8 mouse cellular contexts compared by ENCODE assay signal in the genomic region with DNA sequence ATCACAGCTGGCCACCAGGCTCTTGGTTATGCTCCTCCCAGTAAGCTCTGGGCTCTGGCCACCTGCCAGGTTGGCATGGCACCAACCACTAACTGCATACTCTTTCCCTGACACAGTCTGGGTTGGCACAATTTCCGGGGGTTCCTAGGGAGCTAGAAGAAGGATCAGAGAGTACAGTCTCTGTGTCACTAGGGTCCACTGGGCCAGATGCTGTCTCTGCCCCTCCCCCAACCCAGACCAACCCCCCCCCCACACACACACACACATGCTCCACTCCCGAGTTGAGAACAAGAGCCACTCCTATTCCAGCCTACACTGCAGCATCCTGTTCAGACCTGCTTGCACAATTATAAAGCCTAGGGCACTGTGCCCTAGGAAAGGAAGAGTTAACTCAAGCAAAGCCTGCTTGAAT. TPM values are rescaled to one million over a fixed set of nuclear protein-coding genes. Genes with fewer than 3 reads are reported as not detected.
DNase-seq lines count a peak whose midpoint lies in the region; ATAC-seq and TF ChIP-seq lines count a peak whose summit lies in the region.

No protein-coding gene starts in this region.

- no peak overlapping the region for H3K4me2 ChIP-seq in hindbrain, postnatal 0 days (ENCODE audit: low read depth, low read length)
- no peak overlapping the region for H3K4me2 ChIP-seq in midbrain, embryonic 15.5 days

- no peaks in the 10 kb centered on the region for H3K36me3 ChIP-seq in hindbrain, postnatal 0 days (ENCODE audit: insufficient read depth, low read length)
- H3K36me3 ChIP-seq in midbrain, embryonic 15.5 days (replicated peaks) = no peaks in the 10 kb centered on the region

- CTCF ChIA-PET in Patski (lab: Charles Lee) = no interaction called here

- H3K4me3 ChIP-seq in hindbrain, postnatal 0 days (ENCODE audit: low read length) = no peak overlapping the region
- no peak overlapping the region for H3K4me3 ChIP-seq in left cerebral cortex, adult 2 months
- no peak overlapping the region for H3K4me3 ChIP-seq in midbrain, embryonic 15.5 days

- no peaks in the 10 kb centered on the region for H3K27me3 ChIP-seq in Patski
- no peaks in the 10 kb centered on the region for H3K27me3 ChIP-seq in hindbrain, postnatal 0 days (ENCODE audit: insufficient read depth, low read length)
- H3K27me3 ChIP-seq in midbrain, embryonic 15.5 days (replicated peaks) = no peaks in the 10 kb centered on the region

- no peaks in the 10 kb centered on the region for H3K9me3 ChIP-seq in hindbrain, postnatal 0 days (ENCODE audit: low read length)
- no peaks in the 10 kb centered on the region for H3K9me3 ChIP-seq in midbrain, embryonic 15.5 days

- POLR2A ChIA-PET in Patski (lab: Charles Lee) = interaction anchor here (1.1 kb wide), 1 partner anchor 39 kb away, joined by 3 read pairs; a partner anchor contains a TSS

- no peak for TF ChIP-seq CTCF in Patski (IDR thresholded peaks at IDR 0.05)
- TF ChIP-seq CTCF in hindbrain, postnatal 0 days (IDR thresholded peaks at IDR 0.05; ENCODE audit: low read depth) = no peak
- no peak for TF ChIP-seq CTCF in left cerebral cortex, adult 2 months (IDR thresholded peaks at IDR 0.05)

- H3K4me1 ChIP-seq in hindbrain, postnatal 0 days (ENCODE audit: insufficient read depth, low read length) = 0 out of 2 replicates have a peak, but pooled peaks cover 14% of the 10 kb centered on the region
- peaks cover 16% of the 10 kb centered on the region for H3K4me1 ChIP-seq in midbrain, embryonic 15.5 days

- in situ Hi-C loops in Patski (cut with MboI; ENCODE audit: low pct_unique_long_range_greater_than_20kb) = no loop called here

- peak; percentile 98 for ATAC-seq in Patski
- peak; percentile 97 for ATAC-seq in hindbrain, postnatal 0 days
- peak; percentile 90 for ATAC-seq in midbrain, embryonic 15.5 days (replicated peaks)

- 13% methylated on average over 2 of the region's 2 CpGs for WGBS in hindbrain, postnatal 0 days
- WGBS in midbrain, embryonic 15.5 days = 15% methylated on average over 2 of the region's 2 CpGs

- peak overlapping the region; percentile 66 for H3K27ac ChIP-seq in hindbrain, postnatal 0 days
- H3K27ac ChIP-seq in left cerebral cortex, adult 2 months = no peak overlapping the region
- H3K27ac ChIP-seq in midbrain, embryonic 15.5 days = peak overlapping the region; percentile 16; the same call in 1 of the 2 replicates

- intact Hi-C loops in left cerebral cortex, adult 2 months (cut with DNase I) = no loop called here

- no peak overlapping the region for H3K9ac ChIP-seq in hindbrain, postnatal 0 days (replicated peaks; ENCODE audit: low read length)
- H3K9ac ChIP-seq in midbrain, embryonic 15.5 days = no peak overlapping the region

- DNase-seq in Patski (ENCODE audit: low read depth, low spot score) = peak; percentile 96
- DNase-seq in cerebellum, postnatal 10 days = peak; percentile 94 to 95
- DNase-seq in gastrocnemius, postnatal 10 days = peak; percentile 74
- peak; percentile 93 for DNase-seq in hindbrain, postnatal 0 days (ENCODE audit: low spot score)
- DNase-seq in left cerebral cortex, adult 2 months (ENCODE audit: extremely low spot score in 1 of 2, low spot score in 2 of 2) = peak; percentile 63 to 67
- DNase-seq in telencephalon, adult 2 months (ENCODE audit: low read depth, low spot score) = peak; percentile 39
- DNase-seq in embryo, embryonic 10.5 days (ENCODE audit: low spot score) = no peak

RNA-seq across cellular contexts. Expression of a gene that starts 38.6 kb away (rescaled TPM):
- polyA plus RNA-seq in Patski (2021) = 28.9 TPM
- 10 to 100 TPM; 21.0 to 25.7 TPM for total RNA-seq in gastrocnemius, postnatal 10 days (2021)
- total RNA-seq in hindbrain, postnatal 0 days (2014; rRNA removed) = 24.0 and 25.4 TPM in 2 replicates
- 19.4 and 21.1 TPM in 2 replicates for polyA plus RNA-seq in hindbrain, postnatal 0 days (2015; fragmentation: Nextera tagmentation; extraction: Ambion mirVana)
- 10 to 100 TPM; 65.2 to 65.7 TPM for total RNA-seq in left cerebral cortex, adult 2 months (2021)
- polyA plus RNA-seq in midbrain, embryonic 15.5 days (2015; fragmentation: Nextera tagmentation; extraction: Ambion mirVana) = 29.0 and 33.1 TPM in 2 replicates

RNA-seq across cellular contexts. Expression of a gene that starts 41.8 kb away (rescaled TPM):
- polyA plus RNA-seq in Patski (2021) = 0.27 TPM
- total RNA-seq in gastrocnemius, postnatal 10 days (2021) = not detected
- total RNA-seq in hindbrain, postnatal 0 days (2014; rRNA removed) = not detected in 2 replicates
- not detected in 2 replicates for polyA plus RNA-seq in hindbrain, postnatal 0 days (2015; fragmentation: Nextera tagmentation; extraction: Ambion mirVana)
- total RNA-seq in left cerebral cortex, adult 2 months (2021) = not detected
- not detected in 2 replicates for polyA plus RNA-seq in midbrain, embryonic 15.5 days (2015; fragmentation: Nextera tagmentation; extraction: Ambion mirVana)

RNA-seq across cellular contexts. Expression of a gene that starts 56.3 kb away (rescaled TPM):
- polyA plus RNA-seq in Patski (2021) = 1.8 TPM
- total RNA-seq in gastrocnemius, postnatal 10 days (2021) = under 1 TPM; 0.26 to 0.45 TPM
- 0.14 and 0.99 TPM in 2 replicates for total RNA-seq in hindbrain, postnatal 0 days (2014; rRNA removed)
- 2.6 and 2.9 TPM in 2 replicates for polyA plus RNA-seq in hindbrain, postnatal 0 days (2015; fragmentation: Nextera tagmentation; extraction: Ambion mirVana)
- total RNA-seq in left cerebral cortex, adult 2 months (2021) = under 1 TPM; 0.61 to 0.77 TPM
- 4.1 and 4.2 TPM in 2 replicates for polyA plus RNA-seq in midbrain, embryonic 15.5 days (2015; fragmentation: Nextera tagmentation; extraction: Ambion mirVana)
